Mouse (Mus musculus): ENCODE measurements at regions not wholly inside any gene's neighbourhood (a gene's known extent, or its start where the extent isn't known, plus 50 kb on each side); places are given as distances from the start of the nearest gene placed in this dataset.

DNA sequence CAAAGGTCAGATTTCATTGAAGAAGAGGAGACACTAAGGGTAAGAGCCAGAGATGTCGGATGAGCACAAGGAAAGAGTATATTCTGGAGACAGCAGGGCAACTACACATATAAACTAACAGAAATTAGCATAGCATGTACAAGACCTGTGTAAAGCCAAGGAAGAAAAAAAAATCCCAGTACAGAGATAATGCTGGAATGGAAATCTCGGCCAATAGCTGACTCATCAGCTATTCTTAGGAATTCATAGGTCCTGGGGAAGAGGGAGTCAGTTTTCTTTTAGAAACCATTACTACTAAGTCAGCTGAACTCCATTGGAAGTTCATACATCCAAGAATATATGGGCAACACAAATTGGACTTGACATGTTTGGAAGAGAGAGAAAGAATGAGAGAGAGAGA, 202.9 kb upstream of the Zic4 start:
- TF ChIP-seq MAX (IDR thresholded peaks at IDR 0.05; ENCODE audit: low read depth) = no peak
- no peak for TF ChIP-seq POLR2AphosphoS2 (IDR thresholded peaks at IDR 0.05; ENCODE audit: insufficient read length, low read depth)
- no peak for TF ChIP-seq TCF12 (IDR thresholded peaks at IDR 0.05; ENCODE audit: insufficient read depth, poor library complexity, severe bottlenecking)
- no peak for TF ChIP-seq POLR2A (IDR thresholded peaks at IDR 0.05; ENCODE audit: insufficient read length, low read depth)
- no peak for TF ChIP-seq SRF (IDR thresholded peaks at IDR 0.05; ENCODE audit: control insufficient read depth, insufficient read length, low read depth)
- no peak for TF ChIP-seq USF1 (IDR thresholded peaks at IDR 0.05; ENCODE audit: low read depth)
